Mouse (Mus musculus) frontal cortex, postnatal 10 days (tissue): ENCODE data around the gene Ldlrap1.
A peak's percentile ranks its signal among the peaks of the same experiment; 100 is the strongest.

Experiments
- DNase-seq, 2 experiments: peaks; one replicate each; pipeline ENCODE4 v3.0.0; 2022; ENCODE audit warnings: low spot score in 2 of 2, mixed read lengths in 1 of 2

Ldlrap1 gene

DNA sequence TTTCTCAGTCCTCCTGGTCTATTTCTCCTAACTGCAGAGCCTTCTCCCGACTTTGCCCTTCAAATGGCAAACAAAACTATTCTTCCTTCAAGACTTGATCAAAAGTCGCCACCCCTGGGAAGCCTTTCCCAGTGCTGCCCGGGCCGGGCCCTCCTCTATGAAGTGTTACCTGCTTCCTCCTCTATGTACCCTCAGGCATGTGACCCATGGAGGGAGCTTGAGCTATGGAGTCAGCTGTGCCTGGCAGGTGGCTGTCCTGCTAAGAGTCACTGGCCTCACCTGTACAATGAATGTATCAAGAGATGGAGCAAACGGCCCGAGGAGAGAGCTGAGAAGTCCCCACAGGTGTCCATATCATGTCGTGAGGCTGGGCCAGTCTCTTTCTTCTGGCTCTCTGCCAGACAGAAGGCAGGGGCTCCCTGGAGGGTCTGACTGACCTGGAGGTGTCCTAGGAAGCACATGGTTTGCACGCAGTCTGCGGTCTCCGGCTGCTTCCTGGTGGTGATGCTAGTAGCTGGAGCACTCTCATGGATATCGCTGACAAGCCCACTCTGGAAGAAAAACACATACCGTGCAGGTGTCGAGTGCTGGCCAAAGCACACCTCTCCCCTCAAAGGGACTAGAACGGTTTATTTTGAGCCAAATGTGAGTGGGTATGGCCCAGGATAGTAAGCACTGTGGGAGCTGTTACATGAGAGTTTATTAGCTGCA is 7.6 kb upstream of the Ldlrap1 start:
- no peak for DNase-seq

DNA sequence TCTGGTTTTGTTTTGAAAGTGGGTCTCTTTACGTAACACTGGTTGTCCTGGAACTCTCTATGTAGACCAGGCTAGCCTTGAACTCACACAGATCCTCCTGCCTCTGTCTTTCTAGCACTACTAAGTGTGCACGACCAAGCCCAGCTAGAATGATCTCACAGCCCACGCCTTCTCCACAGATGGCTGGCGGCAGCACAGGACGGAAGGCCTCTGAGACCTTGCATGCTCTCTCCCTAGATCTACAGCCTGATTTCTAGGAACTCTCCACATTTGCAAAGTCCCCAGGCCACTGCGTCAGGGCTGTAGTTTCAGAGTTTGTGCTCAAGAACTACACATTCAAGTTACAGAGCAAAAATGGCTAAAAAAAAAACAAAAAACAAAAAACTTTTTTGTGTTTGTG is 6.3 kb upstream of the Ldlrap1 start:
- no peak for DNase-seq

DNA sequence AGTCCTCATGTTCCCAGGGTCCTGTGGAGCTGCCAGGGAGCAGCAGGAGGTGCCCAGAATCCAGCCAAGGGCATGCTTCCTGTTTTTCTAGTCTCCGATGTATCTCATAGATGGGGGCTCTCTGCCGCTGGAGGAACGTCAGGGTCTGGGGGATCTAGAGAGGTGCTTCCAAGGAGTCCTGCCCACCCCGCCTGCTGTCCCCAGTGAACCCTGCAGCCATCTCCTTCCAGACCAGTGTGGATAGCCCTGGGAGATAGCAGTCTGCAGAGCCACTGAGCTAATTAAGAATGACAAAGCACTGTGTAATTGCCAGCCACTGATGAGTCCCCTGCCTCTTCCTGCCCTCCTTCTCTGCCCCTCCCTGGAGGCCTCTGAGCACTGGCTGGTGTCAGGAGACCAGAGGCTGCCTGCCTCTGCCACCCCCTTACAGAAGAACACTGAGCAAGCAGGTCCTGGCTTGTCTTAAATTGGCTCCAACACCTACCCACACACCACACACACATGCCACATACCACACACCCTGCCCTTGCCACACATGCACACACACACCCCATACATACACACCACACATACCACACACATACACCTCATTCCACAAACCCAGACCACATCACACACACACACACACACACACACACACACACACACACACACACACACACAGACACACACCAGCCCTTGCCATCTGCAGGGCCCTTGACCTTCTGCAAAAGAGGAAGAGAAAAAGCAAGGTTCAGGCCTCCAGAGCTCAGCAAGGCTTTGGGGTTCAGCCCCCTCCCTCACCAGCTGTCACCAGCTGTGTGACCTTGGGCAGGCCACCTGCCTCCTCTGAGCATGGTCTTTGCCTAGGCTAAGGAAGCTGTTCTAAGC is 5.2 kb upstream of the Ldlrap1 start:
- DNase-seq, result no peak

DNA sequence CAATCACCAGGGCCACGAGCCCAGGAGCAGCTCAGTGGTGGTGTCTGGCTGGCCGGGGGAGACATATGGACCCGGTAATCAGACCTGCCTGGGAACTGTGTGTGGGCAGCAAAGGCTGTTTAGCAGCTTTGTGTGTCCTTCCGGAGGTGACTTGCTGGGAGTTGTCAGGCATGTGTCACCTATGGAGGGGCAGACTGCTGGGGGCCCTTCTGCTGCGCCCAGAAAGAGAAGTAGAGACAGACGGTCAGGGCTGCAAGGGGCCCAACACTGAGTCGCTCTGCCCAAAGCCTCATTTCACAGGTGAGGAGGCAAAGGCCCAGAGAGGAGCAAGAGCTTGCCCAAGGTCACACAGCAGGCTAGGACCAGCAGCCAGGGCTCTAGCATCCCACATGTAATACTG is 2.1 kb upstream of the Ldlrap1 start:
- DNase-seq, result no peak

DNA sequence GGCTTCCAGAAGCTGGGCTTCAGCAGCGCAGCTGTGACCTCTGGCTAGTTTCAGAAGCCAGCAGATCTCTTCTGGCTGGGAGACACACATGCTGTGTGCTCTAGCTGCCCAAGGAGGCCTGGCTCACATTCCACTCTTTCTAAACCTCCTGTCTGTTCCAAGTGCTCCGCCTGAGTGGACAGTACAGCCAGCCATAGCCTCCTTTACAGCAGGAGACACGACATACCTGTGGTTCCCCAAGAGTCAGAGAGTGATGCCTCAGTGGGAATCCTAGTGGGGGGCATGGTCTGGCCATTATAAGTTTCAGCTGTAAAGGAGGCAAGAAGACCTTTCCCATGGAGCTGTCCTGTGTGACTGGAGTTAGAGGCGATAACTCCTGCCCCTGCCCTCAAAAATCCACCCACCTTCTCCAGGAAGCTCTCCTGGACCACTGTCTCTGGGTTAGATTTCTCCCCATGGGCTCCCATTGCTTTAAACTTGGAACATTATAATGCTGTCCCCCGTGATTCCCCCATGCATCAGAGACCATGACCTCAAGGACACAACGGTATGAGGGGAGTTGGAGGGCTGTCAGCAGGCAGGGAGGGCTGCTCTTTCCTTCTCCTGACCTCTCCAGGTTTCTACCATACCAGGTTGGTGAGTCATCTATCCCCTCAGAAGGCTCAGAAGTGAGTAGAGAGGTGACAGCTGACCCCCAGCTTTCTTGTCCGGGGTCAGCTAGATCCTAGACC is 1.4 kb upstream of the Ldlrap1 start:
- DNase-seq, result no peak

DNA sequence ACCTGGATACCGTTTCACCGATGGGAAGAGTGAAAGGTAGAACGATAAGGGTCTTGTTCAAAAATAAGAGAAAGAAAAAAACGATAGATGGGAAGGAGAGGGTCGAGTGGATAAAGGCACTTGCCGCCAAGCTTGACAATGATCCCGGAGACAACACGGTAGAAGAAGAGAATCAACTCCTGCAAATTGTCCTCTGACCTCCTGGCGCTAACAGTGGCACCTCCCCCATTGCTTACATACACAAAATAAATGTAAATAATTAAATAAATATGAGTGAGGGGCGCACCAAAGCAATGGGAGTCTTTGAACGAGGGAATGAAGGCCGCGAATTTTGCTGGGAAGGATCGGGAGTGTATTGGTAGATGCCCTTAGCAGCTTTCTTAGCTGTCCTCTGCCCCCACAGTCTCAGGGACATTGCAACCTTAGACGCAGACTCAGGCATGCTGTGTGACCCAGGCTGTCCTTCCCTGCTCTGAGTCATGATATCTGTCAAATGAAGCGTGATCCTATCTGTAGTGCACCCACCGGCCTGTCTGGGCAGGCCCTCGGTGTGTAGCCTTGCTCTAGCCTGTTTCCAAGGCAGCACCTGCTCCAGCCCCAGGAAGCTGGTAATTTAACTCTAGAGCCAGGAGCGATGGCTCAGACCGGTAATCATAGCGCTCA is 533 bp upstream of the Ldlrap1 start:
- no peak for DNase-seq

DNA sequence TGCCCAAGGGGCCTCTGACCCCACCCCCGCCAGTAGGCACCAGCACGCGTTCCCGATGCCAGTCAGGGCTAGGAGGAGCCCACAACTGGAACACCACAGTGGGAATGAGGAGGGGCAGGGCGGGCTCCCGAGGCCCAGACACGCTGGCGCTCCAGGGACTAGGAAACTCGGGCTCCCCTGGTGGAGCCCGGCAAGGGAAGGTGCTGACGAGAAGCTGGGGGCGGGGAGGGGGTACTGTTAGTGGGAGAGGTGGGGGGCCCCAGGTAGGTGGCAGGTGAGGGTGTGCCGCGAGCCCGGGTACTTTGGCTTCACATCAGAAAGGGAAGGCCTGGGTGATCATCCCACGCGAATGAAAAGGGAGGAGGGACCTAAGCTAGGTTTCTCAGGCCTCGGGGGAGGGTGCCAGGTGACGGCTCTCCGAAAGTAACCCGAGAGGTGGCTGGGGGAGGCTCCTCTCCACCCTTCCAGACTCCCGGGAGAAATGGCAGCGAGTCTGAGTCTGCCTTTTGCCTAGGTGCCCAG is 859 bp downstream of the Ldlrap1 start:
- DNase-seq, result no peak

DNA sequence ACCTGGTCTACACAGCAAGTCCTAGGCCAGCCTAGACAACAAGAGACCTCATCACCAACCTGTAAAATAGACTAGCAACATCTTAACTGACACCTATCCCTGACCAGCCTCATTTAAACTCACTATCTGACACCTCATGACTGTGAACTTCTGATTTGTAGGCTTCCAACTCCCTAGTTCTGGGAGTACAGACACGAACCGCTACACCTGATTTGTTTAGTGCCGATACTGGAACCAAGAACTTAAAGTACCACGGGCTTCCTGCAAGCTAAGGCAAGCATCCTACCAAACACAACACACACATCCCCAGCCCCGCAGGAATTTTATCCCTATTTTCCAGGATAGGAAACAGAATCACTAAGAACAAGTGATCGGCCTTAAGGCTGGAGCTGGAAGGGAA is 1.5 kb downstream of the Ldlrap1 start:
- no peak for DNase-seq

DNA sequence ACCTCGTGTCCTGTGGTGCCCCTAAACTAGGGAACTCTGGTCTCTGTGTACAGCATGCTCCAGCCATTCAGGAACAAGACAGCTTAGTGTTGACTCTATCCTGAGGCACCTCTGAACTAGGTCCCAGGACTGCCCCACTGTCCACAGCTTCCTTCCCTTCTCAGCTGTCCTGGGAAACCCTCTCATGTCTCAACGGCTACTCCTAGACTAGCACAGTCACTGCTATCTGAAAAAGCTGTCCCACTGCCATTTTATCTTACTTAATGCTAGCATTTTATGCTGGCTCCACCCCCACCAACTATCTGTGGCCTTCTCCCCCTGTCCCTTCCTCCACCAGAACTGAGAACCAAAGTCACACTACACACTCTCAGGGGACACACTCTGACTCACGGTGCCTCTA is 3.5 kb downstream of the Ldlrap1 start:
- DNase-seq, result no peak

DNA sequence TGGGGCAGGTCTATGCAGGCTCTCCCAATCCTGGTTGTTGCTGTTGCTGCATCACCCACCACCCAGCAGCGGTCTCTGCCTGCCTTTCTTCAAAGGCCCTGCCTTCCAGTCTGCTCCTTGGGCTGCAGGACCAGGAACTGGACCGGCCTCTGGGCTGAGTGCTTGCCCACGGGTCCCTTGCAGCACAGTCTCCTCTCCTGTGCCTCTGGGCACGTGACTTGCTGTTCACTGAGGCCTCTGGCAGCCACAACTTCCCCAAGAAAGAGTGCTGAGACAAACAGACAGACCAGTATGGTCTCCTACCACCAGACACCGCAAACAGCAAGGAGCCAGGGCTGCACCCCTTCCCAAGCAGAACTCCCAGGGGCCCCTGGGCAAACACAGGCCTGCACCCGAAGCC is 5.5 kb downstream of the Ldlrap1 start:
- DNase-seq, result no peak

DNA sequence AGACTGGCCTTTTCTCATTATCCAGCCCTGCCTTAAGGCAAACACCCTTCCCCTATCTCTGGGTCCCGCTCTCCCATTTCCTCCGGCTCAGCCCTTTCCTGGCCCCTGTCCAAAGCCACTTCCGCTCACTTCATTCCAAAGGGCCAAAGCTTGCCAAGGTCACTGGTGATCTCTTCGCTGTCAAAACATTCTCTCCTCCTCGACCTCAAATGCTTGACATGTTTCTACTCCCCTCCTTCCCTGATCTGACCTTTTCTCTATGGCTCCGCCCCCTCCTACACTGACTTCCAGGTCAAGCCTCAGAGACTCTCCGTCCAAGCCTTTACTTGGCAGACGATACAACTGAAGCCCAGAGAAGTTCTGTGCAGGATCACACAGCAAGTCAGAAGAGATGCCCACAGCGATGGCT is 7.0 kb downstream of the Ldlrap1 start:
- peak in 1 of 2 experiments; percentile 38 for DNase-seq

DNA sequence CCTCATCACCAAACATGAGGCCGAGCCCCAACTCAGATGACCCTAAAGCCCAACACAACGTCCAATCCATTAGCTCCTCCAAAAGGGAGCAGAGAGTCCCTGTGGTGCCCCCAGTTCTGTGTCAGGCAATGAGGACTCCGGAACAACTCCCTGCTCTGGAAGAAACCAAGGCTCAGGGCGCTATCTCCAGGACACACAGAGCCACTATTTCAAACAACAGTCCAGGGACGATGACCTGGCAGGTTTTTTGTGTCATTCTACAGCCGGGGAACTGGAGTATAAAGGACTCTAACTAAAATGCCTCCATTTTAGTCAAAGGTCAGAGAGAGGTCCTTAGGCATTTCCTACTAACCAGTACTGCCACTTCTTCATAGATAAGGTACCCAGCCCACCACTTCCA is 7.5 kb downstream of the Ldlrap1 start:
- DNase-seq, result no peak

DNA sequence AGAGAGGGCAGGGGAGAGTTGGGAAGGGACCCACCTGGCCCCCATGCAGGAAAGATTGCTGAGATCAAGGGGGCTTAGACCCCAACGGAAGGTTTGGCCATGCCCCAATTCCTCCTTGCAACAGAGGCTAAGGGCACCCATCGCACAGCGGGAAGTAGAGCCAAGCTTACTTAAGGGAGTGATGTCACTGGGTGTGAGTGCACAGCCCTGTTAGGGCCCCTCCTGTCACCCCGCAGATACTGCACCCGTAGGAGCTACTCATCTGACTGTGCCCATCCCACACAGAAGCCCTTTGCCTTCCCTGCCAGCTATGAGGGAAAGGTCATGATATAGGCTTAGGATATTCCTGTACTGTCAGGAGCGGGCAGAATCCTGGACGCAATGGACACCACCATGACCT is 8.3 kb downstream of the Ldlrap1 start:
- no peak for DNase-seq

DNA sequence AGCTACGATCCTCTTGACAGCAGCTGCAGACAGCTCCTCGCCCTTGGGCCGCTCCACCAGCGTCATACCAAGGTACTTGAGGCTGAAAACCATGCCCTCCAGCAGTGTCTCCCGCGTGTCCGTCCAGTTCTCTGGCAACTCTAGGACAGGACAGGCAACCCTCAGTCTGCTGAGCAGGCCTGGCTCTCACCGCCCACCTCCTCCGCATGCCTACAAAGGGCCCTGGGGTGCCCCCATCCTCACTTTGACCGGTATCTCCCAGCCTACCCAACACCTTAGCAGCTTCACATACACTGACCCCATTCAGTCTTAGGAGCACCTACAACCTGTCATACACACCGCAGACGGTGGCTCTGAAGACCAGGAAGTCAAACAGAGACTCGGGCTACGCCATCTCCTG is 8.9 kb downstream of the Ldlrap1 start:
- DNase-seq, result no peak

DNA sequence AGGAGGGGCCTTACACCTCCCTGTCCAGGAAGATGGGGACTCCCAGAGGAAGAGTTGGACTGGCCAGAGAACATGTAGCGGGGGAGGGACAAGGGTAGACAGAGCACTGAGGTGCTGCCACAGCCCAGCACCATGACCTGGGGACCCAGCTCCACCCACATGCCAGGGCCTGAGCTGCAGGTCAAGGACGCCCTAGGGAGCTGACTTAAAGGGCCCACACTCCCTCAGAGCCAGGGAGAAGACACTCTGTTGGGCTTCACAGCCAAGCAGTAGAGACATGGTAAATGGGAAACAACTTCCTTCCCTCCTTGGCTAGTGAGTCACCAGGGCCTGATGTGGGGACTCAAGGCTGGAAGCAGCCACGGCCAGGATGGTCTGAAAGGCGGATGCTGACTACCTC is 9.5 kb downstream of the Ldlrap1 start:
- no peak for DNase-seq

DNA sequence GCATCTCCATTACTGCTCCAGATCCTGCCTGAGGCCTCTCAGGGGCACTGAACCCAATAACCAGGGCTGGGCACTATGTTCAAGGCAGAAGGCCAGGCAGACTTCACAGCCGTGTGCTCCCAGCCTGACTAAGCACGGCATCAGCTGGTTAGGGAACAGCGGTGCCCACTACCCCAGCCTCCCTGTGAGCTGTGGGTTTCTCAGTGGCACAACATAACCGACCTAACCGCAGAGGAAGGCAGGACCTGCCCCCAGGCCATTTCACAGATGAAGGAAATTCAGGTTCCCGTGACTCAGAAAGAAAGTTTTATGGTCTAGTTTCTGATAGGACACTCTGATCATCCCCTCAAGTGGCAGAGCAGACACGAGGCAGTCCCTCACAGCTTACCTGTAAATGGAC is 10.9 kb downstream of the Ldlrap1 start:
- no peak for DNase-seq

DNA sequence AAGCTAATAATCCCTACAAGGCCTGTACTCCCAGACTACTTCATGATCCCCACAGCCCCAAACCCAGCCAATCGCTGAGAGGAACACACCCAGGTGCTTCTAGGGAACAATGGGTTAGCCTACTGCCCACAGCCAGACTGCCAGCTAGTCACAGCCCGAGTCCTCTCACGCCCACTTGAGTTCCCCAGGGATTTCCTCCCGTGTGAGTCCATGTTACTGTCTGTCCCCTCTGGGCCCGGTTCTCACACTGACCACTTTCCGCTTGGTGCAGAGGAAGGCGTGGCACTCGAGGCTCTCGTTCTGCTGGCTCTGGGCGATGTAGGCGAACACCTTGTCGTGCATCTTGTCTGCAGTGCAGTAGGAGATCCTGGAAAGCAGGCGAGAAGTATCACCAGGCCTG is 12.9 kb downstream of the Ldlrap1 start:
- DNase-seq, result no peak

DNA sequence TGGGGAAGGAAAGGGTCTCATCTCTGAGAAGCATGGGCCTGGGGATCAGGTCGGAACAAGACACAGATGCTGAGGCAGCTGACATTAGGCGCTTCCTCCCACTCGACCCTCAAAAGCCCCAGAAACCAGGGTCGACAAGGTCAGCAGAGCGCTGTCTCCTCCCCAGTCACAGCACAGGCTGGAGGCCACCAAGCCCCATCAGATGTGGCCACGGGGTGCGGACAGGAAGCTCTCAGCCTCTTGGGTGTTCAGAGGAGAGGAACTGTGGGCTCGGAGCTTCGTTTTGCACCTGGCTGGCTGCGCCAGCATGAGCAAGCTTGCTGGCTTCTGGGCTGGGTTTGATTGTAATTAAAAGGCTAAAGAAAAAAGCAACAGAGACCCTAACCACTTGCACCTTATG is 13.5 kb downstream of the Ldlrap1 start:
- no peak for DNase-seq

DNA sequence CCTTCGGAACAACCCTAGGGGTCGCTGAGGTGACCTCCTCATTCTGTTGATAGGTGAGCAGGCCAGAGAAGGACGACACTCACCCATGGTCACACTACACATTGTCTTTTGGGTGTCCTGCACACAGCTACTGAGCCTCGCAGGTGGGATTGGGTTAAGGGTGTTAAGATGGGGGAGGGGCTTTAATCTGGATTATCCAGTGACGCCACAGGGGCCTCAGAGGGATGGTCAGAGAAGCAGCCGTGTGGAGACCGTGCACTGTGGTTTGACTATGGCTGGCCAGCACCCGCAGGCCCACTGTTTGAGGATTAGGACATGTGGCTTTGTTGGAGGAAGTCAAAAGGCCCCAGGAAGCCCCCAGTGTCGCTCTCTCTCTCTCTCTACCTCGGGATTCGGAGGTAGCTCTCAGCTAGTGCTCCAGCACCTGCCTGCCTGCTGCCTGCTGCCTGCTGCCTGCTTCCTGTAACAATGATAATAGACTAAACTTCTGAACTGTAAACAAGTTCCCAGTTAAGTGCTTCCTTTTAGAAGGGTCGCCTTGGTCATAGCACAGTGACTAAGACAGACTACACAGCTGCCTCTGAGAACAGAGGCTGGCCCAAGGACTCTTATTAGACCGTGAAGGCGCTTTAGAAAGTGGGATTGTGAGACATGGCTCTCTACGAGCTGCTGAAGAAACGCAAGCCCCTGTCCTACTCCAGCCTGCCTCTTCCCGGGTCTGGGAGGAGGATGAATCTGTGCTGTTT is 14.1 kb downstream of the Ldlrap1 start:
- no peak for DNase-seq

DNA sequence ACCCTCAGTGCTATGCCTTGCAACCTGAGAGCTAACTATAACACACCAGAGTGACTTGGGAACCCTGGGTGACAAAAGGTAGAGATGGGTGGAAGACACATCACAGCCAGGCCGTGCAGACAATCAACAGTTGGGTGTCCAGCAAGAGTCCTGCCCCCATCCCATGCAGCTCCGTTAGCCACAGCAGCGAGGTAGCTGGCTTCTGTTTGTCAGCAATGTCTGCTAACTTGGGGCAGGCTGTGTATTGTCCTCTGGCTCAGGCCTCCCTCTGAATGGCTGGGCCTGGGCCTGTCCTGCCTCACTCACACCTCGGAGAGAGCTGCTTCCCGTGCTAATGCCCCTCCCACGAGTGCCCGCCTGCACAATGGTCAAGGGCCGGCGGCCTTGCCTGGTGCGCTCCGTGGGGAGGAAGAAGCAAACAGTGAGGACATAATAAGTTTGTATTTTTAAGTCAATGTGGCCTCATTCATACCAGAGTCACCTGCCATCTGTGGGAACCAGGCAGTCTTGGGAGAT is 14.9 kb downstream of the Ldlrap1 start:
- no peak for DNase-seq
